Mouse (Mus musculus) spleen, postnatal 10 days (tissue): ENCODE measurements around the gene Apoe.

Experiments used
- DNase-seq, 2 experiments: peaks; one replicate each; pipeline ENCODE4 v3.0.0; 2021 to 2022; ENCODE audit warnings: low spot score in 2 of 2

Gene Apoe

DNA sequence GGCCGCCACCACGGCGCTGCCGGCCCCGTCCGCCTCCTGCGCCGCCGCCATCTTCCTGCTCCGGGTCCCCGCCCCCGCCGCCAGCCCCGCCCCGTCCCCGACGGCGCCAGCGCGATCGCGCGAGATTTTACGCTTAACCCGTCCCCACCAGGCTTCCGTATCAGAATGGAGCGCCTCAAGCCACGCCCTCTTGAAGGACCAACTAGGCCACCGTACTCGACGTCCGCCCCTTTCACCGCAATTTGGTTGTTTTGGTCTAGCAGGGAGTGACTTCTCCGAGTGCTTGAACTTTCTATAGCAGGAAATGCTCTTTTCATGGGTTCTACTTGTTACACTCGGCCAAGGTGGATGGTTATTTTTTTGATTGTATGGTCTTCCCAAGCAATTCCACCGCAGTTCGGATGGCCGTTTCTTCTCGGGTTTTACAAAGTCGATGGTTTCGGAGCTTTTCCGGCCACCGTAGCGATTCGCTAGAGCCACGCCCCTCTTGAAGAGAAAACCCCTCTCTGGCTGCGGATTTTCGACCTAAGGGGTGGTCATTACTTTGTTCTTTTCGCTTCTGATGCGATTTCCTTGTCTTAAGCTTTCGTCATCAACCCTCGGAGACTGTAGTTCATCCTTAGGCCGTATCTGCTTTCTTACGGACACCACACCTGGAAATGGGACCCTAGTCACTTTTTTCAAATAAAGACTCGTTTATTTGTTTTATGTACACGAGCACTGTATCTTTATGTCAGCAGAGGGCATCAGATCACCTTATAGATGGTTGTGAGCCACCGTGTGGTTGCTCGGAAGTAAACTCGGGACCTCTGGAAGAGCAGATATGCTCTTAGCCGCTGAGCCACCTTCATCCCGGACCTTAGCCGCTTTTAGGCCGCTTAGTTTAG, 33.8 kb downstream of the Apoe start, which contains the start of gene Clptm1:
Gene Clptm1 (minus strand): TSS at position 79 of the 887 bp plus-strand sequence.
- DNase-seq: peak; percentile 93 to 98

DNA sequence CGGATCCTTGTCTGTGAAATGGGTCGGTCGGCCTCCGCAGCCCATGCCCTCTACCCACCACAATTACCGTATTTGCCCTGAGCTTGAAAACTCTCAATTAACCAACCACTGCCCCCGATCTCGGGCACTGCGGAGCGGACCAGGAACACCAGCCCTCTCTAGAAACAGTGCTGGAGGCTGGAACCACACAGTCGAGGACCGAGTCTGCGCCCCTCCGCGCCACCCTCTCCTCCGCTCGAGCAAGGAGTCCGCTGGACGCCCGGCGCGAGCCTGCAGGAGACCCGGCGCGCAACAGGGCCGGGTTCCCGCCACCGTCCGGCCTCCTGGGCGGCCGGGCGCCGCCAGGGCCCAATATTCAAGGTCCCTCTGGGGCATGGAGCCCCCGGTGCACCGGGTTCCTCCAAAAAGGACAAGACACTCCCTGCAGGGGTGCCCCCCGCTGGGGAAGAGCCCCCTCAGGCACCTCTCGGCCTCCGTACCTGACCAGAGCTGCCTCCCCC, 34.5 kb downstream of the Apoe start:
- DNase-seq: no peak

- peak in 1 of 2 experiments; percentile 39 for DNase-seq
Measured at GRCm38 (mm10) chr7:19663940-19664339, 35.0 kb downstream of the Apoe start.

DNA sequence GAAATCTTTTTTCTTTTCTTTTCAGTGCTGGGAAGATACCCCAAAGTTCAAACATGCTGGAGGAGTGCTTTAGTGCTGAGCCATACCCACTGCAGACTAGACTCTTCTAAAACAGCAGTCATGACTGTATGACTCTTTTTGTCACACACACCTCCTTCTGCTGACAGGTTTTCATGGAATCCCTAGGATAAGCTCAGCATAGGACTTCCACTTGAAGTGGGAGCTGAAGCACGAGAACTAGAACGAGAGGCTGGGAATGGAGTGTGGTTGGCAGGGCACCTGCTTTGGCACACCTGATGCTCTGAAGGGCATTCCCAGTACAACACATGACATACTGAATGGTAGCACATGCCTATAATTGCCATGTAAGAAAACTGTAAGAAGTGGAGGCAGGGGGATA, 46.4 kb downstream of the Apoe start:
- DNase-seq: no peak

GRCm38 (mm10) chr7:19651063-19651786, 47.8 kb downstream of the Apoe start:
- DNase-seq: no peak
